Mouse (Mus musculus): Measurements from ENCODE around the gene Fam189b. TPM values are rescaled to one million over a fixed set of nuclear protein-coding genes. Genes with fewer than 3 reads are reported as not detected.
"Not testable (repeated sequence)": the region's sequence is repeated elsewhere in the genome, so short reads cannot be mapped to it uniquely, and the experiment has no call there.

The Fam189b gene
- polyA plus RNA-seq, 1 experiment from 2014 or later, result 29.9 TPM

DNA sequence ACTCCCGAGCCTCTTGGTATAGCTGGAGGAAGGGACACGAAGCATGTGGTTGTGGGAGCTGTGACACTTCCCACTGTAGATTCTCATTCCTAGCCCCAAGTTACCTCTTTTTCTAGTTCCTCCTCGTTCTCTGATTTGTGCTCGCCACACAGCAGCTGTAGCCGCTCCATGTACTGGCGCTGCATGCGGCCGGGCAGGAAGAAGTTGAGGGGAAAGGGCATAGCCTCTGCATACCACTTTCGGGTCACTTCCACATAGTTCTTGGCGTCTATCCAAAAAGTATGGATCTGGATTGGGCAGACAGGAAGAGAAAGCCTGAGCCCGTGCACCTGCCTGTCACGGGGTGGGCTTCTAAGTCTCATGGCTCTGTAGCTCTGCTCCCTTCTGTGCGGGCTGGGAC lies 27.2 kb downstream of the Fam189b start:
- no peaks in the 10 kb centered on the region for H3K9me3 ChIP-seq
- peaks cover 60% of the 10 kb centered on the region for H3K36me3 ChIP-seq
- 91% methylated on average over 13 of the region's 13 CpGs for WGBS

DNA sequence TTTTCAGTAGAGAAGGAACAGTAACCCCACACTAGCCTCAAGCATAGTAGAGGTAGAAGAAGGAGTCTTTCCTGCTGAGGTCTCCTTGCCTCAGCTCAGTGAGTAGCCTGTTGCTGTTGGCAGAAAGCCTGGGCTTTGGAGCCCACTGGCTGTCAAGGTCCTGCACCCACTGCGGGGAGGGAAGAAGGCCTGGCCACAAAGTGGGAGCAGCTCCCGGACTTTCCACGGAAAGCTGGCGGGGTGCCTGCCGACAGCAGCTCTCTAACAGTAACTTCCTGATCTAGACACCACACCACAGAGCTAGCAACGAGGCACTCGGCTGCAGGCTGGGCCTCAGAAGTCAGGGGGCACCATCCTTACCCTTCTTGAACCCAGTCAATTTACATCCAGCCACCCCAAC lies 27.8 kb downstream of the Fam189b start:
- no peak overlapping the region for H3K4me3 ChIP-seq
- no peak overlapping the region for H3K4me2 ChIP-seq
- peaks cover 55% of the 10 kb centered on the region for H3K36me3 ChIP-seq
- no peak overlapping the region for H3K27ac ChIP-seq
- no peak overlapping the region for H3K9ac ChIP-seq
- ATAC-seq (ENCODE audit: low FRiP score), result no peak
- H3K9me3 ChIP-seq, result no peaks in the 10 kb centered on the region
- WGBS, result 81% methylated on average over 7 of the region's 7 CpGs
- H3K4me1 ChIP-seq (replicated peaks), result peaks cover 37% of the 10 kb centered on the region
- H3K27me3 ChIP-seq, result no peaks in the 10 kb centered on the region

More for the DNA sequence above, 27.2 kb downstream of the Fam189b start:
- Histone ChIP-seq H3K4me3 (no peak overlapping the region), H3K4me2 (no peak overlapping the region), H3K4me1 (replicated peaks) (peaks cover 32% of the 10 kb centered on the region), H3K9ac (no peak overlapping the region), H3K27me3 (no peaks in the 10 kb centered on the region), H3K27ac (no peak overlapping the region)
- ATAC-seq (ENCODE audit: low FRiP score), result no peak

DNA sequence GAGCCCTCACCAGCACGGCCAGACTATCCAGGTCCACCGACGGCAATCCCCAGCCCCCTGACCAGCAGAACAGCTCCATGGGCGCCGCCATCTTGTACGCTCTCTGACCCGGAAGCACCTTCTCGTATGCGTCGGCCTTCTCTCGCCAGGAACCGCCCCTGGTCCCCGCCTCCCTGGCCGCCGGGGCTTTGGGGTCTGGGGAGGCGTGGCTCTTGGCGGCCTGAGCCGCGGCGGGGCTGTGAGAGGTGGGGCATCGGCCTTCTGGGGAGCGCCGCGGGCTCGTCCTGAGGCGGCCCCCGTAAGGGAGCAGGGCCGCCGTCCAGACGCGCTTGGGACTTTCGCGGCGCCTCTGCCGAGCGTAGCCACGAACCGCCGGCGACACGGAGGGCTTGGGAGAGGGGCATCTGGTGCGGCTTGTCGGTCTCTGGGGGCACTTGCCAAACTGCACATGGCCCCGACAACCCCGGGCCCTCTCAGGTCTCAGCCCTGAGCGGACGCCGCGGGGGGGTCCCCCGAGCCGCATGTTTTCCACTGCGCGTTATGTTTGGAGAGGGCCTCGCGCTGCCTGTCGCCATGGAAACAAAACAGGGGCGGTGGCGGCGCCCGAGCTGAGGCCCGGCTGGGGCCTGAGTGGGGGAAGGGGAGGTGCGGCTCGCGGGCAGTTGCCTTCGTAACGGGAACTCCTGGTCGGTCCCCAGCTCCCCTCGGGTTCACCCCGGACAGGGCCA lies 31.0 kb downstream of the Fam189b start:
- peak; percentile 90 for ATAC-seq (ENCODE audit: low FRiP score)
- Histone ChIP-seq H3K27me3 (no peaks in the 10 kb centered on the region), H3K27ac (peak overlapping the region; percentile 99), H3K4me3 (peak overlapping the region; percentile 64), H3K4me1 (replicated peaks) (peaks cover 50% of the 10 kb centered on the region), H3K9ac (peak overlapping the region; percentile 88), H3K36me3 (peaks cover 22% of the 10 kb centered on the region), H3K4me2 (peak overlapping the region; percentile 69), H3K9me3 (no peaks in the 10 kb centered on the region)
- WGBS, result under 1% methylated on average over 69 of the region's 69 CpGs

- peaks cover 54% of the 10 kb centered on the region for H3K4me1 ChIP-seq (replicated peaks)
- no peak for ATAC-seq (ENCODE audit: low FRiP score)
- WGBS, result 0% methylated on average over 19 of the region's 19 CpGs
These were observed 31.9 kb downstream of the Fam189b start, which contains the start of gene Thbs3 for GRCm38 (mm10) chr3:89214681-89215411. TSS of gene Thbs3 (plus strand) at chr3:89215180.

GRCm38 (mm10) chr3:89215853-89216252 lies 32.9 kb downstream of the Fam189b start:
- Histone ChIP-seq H3K9me3 (no peaks in the 10 kb centered on the region), H3K27me3 (no peaks in the 10 kb centered on the region), H3K4me3 (peak overlapping the region; percentile 64), H3K36me3 (peaks cover 8% of the 10 kb centered on the region), H3K4me2 (peak overlapping the region; percentile 69), H3K27ac (peak overlapping the region; percentile 99), H3K4me1 (replicated peaks) (peaks cover 60% of the 10 kb centered on the region), H3K9ac (peak overlapping the region; percentile 88)
- 0% methylated on average over 6 of the region's 6 CpGs for WGBS
- peak; percentile 22 for ATAC-seq (ENCODE audit: low FRiP score)

More at GRCm38 (mm10) chr3:89214681-89215411, 31.9 kb downstream of the Fam189b start, which contains the start of gene Thbs3:
- no peaks in the 10 kb centered on the region for H3K27me3 ChIP-seq
- H3K36me3 ChIP-seq, result peaks cover 18% of the 10 kb centered on the region
- peak within 1 kb of the TSS; percentile 88 for H3K9ac ChIP-seq
- H3K4me2 ChIP-seq, result peak within 1 kb of the TSS; percentile 69
- peak within 1 kb of the TSS; percentile 99 for H3K27ac ChIP-seq
- peak within 1 kb of the TSS; percentile 64 for H3K4me3 ChIP-seq
- H3K9me3 ChIP-seq, result no peaks in the 10 kb centered on the region

DNA sequence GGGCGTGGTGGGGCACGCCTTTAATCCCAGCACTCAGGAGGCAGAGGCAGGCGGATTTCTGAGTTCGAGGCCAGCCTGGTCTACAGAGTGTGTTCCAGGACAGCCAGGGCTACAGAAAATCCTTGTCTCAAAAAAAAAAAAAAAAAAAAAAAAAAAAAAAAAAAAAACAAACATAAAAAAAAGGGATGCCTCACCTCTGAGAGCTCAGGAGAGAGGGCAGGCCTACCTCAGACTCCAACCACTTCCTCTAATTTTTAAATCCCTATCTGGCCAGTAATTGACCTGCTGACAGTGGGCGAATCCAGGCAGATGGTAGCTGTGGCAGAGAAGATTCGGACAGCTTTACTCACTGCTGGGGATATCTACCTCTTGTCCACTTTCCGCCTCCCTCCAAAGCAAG lies 33.5 kb downstream of the Fam189b start:
- Histone ChIP-seq H3K4me3 (peak overlapping the region; percentile 64; the same call in 1 of the 2 replicates), H3K4me1 (replicated peaks) (peaks cover 60% of the 10 kb centered on the region), H3K9ac (peak overlapping the region; percentile 14; the same call in 1 of the 2 replicates), H3K4me2 (peak overlapping the region; percentile 69; the same call in 1 of the 2 replicates), H3K27ac (peak overlapping the region; percentile 99; the same call in 1 of the 2 replicates)
- H3K36me3 ChIP-seq; ATAC-seq (ENCODE audit: low FRiP score); H3K27me3 ChIP-seq; H3K9me3 ChIP-seq: not testable (repeated sequence)
- WGBS, result 68% methylated on average over 7 of the region's 7 CpGs

DNA sequence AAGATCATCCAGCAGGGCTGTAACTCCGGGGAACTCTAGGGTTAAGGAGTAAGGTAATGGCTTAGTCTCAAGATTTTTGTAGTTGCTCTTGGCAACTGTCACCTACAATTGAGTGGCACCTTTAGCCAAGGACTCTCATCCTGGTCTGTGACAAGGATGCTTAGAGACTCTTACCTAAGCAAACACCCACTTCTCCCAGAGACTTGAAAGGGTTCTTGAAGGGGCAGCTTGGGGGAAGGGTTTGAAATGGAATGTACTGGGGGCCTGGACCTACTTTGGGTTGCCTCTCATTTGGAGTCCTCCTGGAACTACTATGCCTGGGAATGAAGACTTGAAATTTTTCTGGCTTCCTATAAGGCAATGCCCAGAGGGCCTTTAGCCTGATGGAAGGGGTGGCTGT lies 35.3 kb downstream of the Fam189b start:
- H3K4me3 ChIP-seq, result no peak overlapping the region
- no peaks in the 10 kb centered on the region for H3K27me3 ChIP-seq
- 0 out of 2 replicates have a peak overlapping the region, but pooled peaks have one; percentile 39 for H3K9ac ChIP-seq
- no peaks in the 10 kb centered on the region for H3K9me3 ChIP-seq
- H3K27ac ChIP-seq, result 0 out of 2 replicates have a peak overlapping the region, but pooled peaks have one; percentile 9
- WGBS, result 72% methylated on average over 1 of the region's 1 CpGs
- H3K36me3 ChIP-seq, result peaks cover 15% of the 10 kb centered on the region
- ATAC-seq (ENCODE audit: low FRiP score), result no peak
- H3K4me2 ChIP-seq, result no peak overlapping the region
- peaks cover 50% of the 10 kb centered on the region for H3K4me1 ChIP-seq (replicated peaks)

DNA sequence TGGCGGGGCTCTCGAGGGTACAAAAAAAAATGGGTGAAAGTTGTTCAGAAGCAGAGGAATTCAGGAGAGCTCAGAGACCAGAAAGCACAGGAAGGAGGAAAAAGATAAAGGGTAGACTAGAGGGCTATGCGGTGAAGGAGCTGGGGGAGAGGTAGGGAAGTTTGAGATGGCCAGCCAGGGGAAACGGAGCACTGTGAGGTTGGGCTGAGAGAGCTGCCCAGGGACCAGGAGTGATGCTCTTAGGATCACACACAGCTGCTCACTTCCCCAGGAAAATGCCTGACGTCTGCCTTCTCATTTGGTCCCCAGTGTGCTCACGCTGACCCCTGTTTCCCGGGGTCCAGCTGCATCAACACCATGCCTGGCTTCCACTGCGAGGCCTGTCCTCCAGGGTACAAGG lies 36.6 kb downstream of the Fam189b start:
- H3K36me3 ChIP-seq, result peaks cover 16% of the 10 kb centered on the region
- H3K4me3 ChIP-seq, result no peak overlapping the region
- ATAC-seq (ENCODE audit: low FRiP score), result no peak
- WGBS, result 36% methylated on average over 8 of the region's 8 CpGs
- no peak overlapping the region for H3K4me2 ChIP-seq
- peak overlapping the region; percentile 46 for H3K9ac ChIP-seq
- H3K27ac ChIP-seq, result peak overlapping the region; percentile 30; the same call in 1 of the 2 replicates
- peaks cover 58% of the 10 kb centered on the region for H3K4me1 ChIP-seq (replicated peaks)
- no peaks in the 10 kb centered on the region for H3K27me3 ChIP-seq
- H3K9me3 ChIP-seq, result no peaks in the 10 kb centered on the region

DNA sequence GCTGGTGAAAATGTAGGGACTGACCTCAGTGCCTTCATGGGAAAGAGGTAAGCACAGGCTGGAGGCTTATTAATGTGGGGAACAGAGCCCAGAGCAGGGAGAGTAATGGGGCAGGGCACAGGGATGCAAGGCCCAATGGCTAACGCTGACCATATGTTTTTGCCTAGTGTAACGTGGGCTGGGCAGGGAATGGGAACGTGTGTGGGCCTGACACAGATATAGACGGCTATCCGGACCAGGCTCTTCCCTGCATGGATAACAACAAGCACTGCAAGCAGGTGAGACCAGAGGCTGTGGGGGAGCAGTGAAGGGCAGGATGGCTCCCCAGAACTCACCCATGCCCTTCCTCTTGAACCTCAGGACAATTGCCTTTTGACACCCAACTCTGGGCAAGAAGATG lies 38.2 kb downstream of the Fam189b start:
- Histone ChIP-seq H3K27me3 (no peaks in the 10 kb centered on the region), H3K4me1 (replicated peaks) (peaks cover 58% of the 10 kb centered on the region), H3K4me3 (no peak overlapping the region), H3K36me3 (peaks cover 16% of the 10 kb centered on the region), H3K4me2 (no peak overlapping the region), H3K9ac (0 out of 2 replicates have a peak overlapping the region, but pooled peaks have one; percentile 13), H3K9me3 (no peaks in the 10 kb centered on the region), H3K27ac (peak overlapping the region; percentile 18; the same call in 1 of the 2 replicates)
- 67% methylated on average over 5 of the region's 5 CpGs for WGBS
- ATAC-seq (ENCODE audit: low FRiP score), result no peak

DNA sequence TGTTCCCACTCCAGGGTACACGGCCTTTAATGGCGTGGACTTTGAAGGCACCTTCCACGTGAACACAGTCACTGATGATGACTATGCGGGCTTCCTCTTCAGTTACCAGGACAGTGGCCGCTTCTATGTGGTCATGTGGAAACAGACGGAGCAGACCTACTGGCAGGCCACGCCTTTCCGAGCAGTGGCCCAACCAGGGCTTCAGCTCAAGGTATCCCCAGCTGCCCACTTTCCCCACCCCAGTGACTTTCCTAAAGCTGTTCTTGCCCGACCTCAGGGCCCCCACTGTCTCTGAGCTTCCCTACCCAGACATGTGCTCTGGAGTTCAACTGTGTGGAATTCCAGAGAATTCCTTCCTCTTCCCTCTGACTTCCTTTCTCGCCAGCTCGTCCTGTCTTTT lies 41.9 kb downstream of the Fam189b start:
- Histone ChIP-seq H3K4me3 (peak overlapping the region; percentile 49), H3K9ac (peak overlapping the region; percentile 78), H3K27me3 (0 out of 2 replicates have a peak, but pooled peaks cover 8% of the 10 kb centered on the region), H3K9me3 (no peaks in the 10 kb centered on the region), H3K36me3 (peaks cover 12% of the 10 kb centered on the region), H3K27ac (peak overlapping the region; percentile 92), H3K4me1 (replicated peaks) (peaks cover 72% of the 10 kb centered on the region), H3K4me2 (peak overlapping the region; percentile 68)
- ATAC-seq (ENCODE audit: low FRiP score), result no peak
- WGBS, result 35% methylated on average over 11 of the region's 11 CpGs

DNA sequence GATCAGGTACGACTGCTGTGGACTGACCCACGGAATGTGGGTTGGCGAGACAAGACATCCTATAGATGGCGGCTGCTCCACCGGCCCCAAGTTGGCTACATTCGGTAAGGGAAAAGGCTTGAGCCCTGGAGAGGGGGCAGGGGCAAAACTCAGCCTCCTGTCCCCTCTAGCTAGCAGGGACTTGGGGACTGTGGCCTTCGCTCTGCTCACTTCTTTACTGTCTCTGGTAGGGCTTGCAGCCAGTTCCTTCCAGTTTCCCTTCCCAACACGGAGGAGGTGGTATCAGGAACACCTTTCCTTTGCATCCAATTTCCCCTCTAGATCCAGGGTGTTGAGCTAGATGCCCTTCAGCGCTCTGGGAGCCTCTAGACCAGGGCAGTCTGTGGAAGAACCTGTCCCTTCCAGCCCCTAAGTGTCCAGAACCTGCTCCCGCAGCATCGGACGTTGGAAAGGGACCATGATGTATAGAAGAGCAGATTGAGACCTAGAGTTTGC lies 42.4 kb downstream of the Fam189b start:
- peak overlapping the region; percentile 68 for H3K4me2 ChIP-seq
- H3K9ac ChIP-seq, result peak overlapping the region; percentile 78
- peaks cover 12% of the 10 kb centered on the region for H3K36me3 ChIP-seq
- 25% methylated on average over 12 of the region's 12 CpGs for WGBS
- peak overlapping the region; percentile 49 for H3K4me3 ChIP-seq
- 0 out of 2 replicates have a peak, but pooled peaks cover 8% of the 10 kb centered on the region for H3K27me3 ChIP-seq
- H3K9me3 ChIP-seq, result no peaks in the 10 kb centered on the region
- no peak for ATAC-seq (ENCODE audit: low FRiP score)
- H3K4me1 ChIP-seq (replicated peaks), result peaks cover 66% of the 10 kb centered on the region
- peak overlapping the region; percentile 92 for H3K27ac ChIP-seq

DNA sequence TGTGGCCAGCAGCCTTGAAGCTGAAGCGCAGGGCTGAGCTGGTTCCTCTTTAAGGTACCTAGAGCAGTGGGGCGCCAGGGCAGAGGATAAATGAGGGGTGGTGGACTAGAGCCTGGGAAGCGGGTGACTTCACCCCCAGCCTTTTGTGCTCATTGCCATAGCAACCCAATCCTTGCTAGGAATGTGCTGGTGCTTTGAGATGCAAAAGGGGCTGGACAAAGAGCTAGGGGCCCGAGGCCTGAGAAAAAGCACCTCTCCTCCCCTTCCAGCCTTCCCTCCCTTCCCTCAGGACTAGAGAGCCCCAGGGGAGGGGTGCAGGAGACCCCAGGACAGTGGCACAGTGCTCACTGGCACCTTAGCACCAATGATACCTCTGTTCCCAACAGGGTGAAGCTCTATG lies 43.0 kb downstream of the Fam189b start:
- Histone ChIP-seq H3K27me3 (0 out of 2 replicates have a peak, but pooled peaks cover 8% of the 10 kb centered on the region), H3K27ac (peak overlapping the region; percentile 92), H3K9me3 (no peaks in the 10 kb centered on the region), H3K4me2 (peak overlapping the region; percentile 68), H3K4me3 (peak overlapping the region; percentile 49), H3K9ac (peak overlapping the region; percentile 78), H3K36me3 (peaks cover 12% of the 10 kb centered on the region), H3K4me1 (replicated peaks) (peaks cover 64% of the 10 kb centered on the region)
- peak; percentile 68 for ATAC-seq (ENCODE audit: low FRiP score)
- 5% methylated on average over 4 of the region's 4 CpGs for WGBS

Measured in hindbrain, embryonic 13.5 days (tissue).